Mouse (Mus musculus) heart, postnatal 0 days (tissue): Measurements from ENCODE around the gene Mtfp1. TPM values are rescaled to one million over a fixed set of nuclear protein-coding genes. Genes with fewer than 3 reads are reported as not detected.

Experiments used
- ATAC-seq: fragments of 200-750 bp; cut with Nextera tagmentation; 2 replicates; pipeline ENCODE4 v1.8.0; 2017; ENCODE audit warnings: low read depth, moderate number of reproducible peaks, moderate library complexity; ENCODE audit not compliant: insufficient read depth
- DNase-seq: peaks from one replicate; pipeline ENCODE4 v3.0.0-alpha.2; 2016; ENCODE audit warnings: low spot score
- H3K27ac ChIP-seq: fragments of 300-500 bp; sonication (generic); 2 replicates; pipeline ENCODE4 v1.5.1; 2014; ENCODE audit warnings: low read depth, mild to moderate bottlenecking
- H3K27me3 ChIP-seq: fragments of 300-500 bp; sonication (generic); 2 replicates; pipeline ENCODE4 v1.6.1; 2014; ENCODE audit warnings: low read length, mixed read lengths; ENCODE audit not compliant: control insufficient read depth, insufficient read depth
- H3K36me3 ChIP-seq: fragments of 300-500 bp; sonication (generic); replicated peaks from 2 replicates; pipeline ENCODE4 v1.6.1; 2014; ENCODE audit warnings: low read length, mixed read lengths; ENCODE audit not compliant: control insufficient read depth, insufficient read depth
- H3K4me1 ChIP-seq: fragments of 300-500 bp; sonication (generic); 2 replicates; pipeline ENCODE4 v1.6.1; 2014; ENCODE audit warnings: antibody characterized with exemption; ENCODE audit not compliant: control insufficient read depth, insufficient read depth
- H3K4me2 ChIP-seq: fragments of 300-500 bp; sonication (generic); 2 replicates; pipeline ENCODE4 v1.6.1; 2014; ENCODE audit warnings: low read depth, mild to moderate bottlenecking, low read length, moderate library complexity
- H3K4me3 ChIP-seq: fragments of 300-500 bp; sonication (generic); 2 replicates; pipeline ENCODE4 v1.5.1; 2014; ENCODE audit warnings: low read depth, low read length
- H3K9ac ChIP-seq: fragments of 300-500 bp; sonication (generic); replicated peaks from 2 replicates; pipeline ENCODE4 v1.6.1; 2014; ENCODE audit warnings: low read depth, low read length, mixed read lengths
- H3K9me3 ChIP-seq: fragments of 300-500 bp; sonication (generic); replicated peaks from 2 replicates; pipeline ENCODE4 v1.6.1; 2016; ENCODE audit warnings: low read length; ENCODE audit not compliant: control insufficient read depth
- CTCF ChIP-seq: IDR thresholded peaks from 2 replicates; pipeline ENCODE4 v1.5.1; 2016; ENCODE audit warnings: antibody characterized with exemption, control low read depth, low read depth
- EP300 ChIP-seq: IDR thresholded peaks from 2 replicates; pipeline ENCODE4 v1.6.1; 2016; ENCODE audit warnings: antibody characterized with exemption, low read depth
- WGBS: fragments of 180-500 bp; shearing (Covaris S2); extraction: QIAGEN DNeasy Blood & Tissue Kit; methylation state at CpG from one replicate; pipeline ENCODE4 v1.1.7; 2014; 5-methylcytosine and 5-hydroxymethylcytosine counted together
- polyA plus RNA-seq: library from polyadenylated mRNA; unstranded; fragments of >200 nt; fragmentation: Nextera tagmentation; extraction: Ambion mirVana; gene quantifications from 2 replicates; pipeline ENCODE4 v1.2.1, GENCODE M21; 2015
- total RNA-seq: library from RNA; depleted of rRNA; stranded (reverse); fragments of >200 nt; gene quantifications from 2 replicates; pipeline ENCODE4 v1.2.3, GENCODE M21; 2014; ENCODE audit warnings: low replicate concordance; rRNA removed

Gene Mtfp1
- total RNA-seq (47.0 and 64.0 TPM in 2 replicates), polyA plus RNA-seq (57.8 and 63.6 TPM in 2 replicates)

DNA sequence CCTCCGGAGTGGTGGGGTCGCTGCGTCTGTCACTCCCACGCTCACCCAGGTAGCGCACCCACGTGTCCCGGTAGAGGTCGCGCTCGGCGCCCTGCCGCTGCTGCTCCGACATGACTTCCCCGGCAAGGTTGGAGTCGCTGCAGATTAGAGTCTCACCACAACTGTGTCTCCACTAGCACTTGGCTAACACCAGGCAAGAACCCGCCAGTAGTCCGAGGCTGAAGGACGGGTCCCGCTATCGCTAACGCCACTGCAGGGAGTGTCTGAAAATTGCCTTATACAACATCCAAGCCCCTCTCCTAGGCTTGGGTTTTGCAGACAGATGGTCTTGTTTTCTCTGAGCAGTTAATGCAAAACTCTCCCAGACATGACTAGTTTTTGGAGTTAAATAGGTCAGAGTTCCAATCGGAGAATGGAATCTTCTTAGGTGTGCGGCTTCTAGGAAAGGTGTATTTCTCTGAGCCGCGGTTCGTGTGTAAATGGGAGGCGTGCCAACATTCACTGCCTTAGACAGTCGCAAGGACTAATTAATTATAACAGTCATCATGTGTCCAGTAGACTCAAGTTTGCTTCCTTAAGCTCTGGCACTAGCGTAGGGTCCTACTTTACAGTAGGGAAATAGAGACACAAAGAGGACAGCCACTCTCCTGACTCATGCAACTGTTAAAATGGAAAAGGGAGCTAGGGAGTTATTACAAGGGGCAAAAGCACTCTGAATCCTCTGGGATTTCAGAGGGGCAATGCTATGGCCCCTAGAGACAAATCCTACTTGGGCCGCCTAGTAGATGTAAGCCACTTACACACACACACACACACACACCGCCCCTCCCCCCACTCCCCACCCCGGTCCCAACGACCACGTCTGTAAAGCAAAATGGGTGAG lies at the start of gene Mtfp1:
TSS of gene Mtfp1 (minus strand) at position 275 of the 883 bp plus-strand sequence.
- H3K9me3 ChIP-seq: peaks cover 8% of the 10 kb centered on the region
- ATAC-seq (peak; percentile 16), DNase-seq (peak; percentile 80)
- peak within 1 kb of the TSS; percentile 59 for H3K9ac ChIP-seq
- no peaks in the 10 kb centered on the region for H3K27me3 ChIP-seq
- 7% methylated on average over 30 of the region's 34 CpGs for WGBS
- H3K27ac ChIP-seq: peak within 1 kb of the TSS; percentile 89
- peaks cover 12% of the 10 kb centered on the region for H3K4me1 ChIP-seq
- H3K36me3 ChIP-seq: peaks cover 20% of the 10 kb centered on the region
- peak within 1 kb of the TSS; percentile 59 for H3K4me3 ChIP-seq
- TF ChIP-seq EP300: no peak
- no peak for TF ChIP-seq CTCF
- H3K4me2 ChIP-seq: peak within 1 kb of the TSS; percentile 71

- Histone ChIP-seq H3K9me3 (no peaks in the 10 kb centered on the region), H3K4me1 (no peaks in the 10 kb centered on the region), H3K4me2 (no peak overlapping the region), H3K4me3 (no peak overlapping the region), H3K36me3 (peaks cover 58% of the 10 kb centered on the region), H3K27ac (no peak overlapping the region), H3K27me3 (no peaks in the 10 kb centered on the region), H3K9ac (no peak overlapping the region)
- WGBS: 84% methylated on average over 21 of the region's 21 CpGs
- no peak for DNase-seq
- TF ChIP-seq CTCF (no peak), EP300 (no peak)
- no peak for ATAC-seq
Observed at GRCm38 (mm10) chr11:4143281-4144062, 48.2 kb upstream of the Mtfp1 start.

- Histone ChIP-seq H3K4me3 (no peak overlapping the region), H3K36me3 (peaks cover 62% of the 10 kb centered on the region), H3K27me3 (no peaks in the 10 kb centered on the region), H3K9me3 (no peaks in the 10 kb centered on the region), H3K4me1 (no peaks in the 10 kb centered on the region), H3K27ac (no peak overlapping the region), H3K4me2 (no peak overlapping the region), H3K9ac (no peak overlapping the region)
- ATAC-seq (no peak), DNase-seq (no peak)
- whole genome bisulfite sequencing: 86% methylated on average over 4 of the region's 4 CpGs
- TF ChIP-seq EP300: no peak
- TF ChIP-seq CTCF: no peak
Observed at GRCm38 (mm10) chr11:4142352-4142751, 47.1 kb upstream of the Mtfp1 start.

DNA sequence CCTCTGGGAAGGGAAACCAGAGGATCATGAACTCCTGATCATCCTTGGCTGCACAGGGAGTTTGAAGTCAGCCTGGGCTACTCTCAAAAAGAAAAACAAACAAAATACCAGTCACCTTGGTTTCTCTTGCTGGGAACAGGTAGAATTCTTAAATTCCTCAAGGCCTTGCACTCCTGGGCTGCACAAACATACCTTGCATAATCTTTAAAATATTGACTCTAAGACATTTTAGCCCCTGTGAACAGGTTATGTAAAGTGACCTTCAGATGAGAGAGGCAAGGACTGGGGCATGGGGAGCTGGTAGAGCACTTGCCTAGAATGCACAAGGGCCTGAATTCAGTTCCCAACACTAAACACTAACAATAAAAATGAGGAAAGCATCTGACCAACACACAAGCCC lies 46.3 kb upstream of the Mtfp1 start:
- no peak for DNase-seq
- H3K4me2 ChIP-seq: no peak overlapping the region
- H3K4me3 ChIP-seq: no peak overlapping the region
- no peak overlapping the region for H3K27ac ChIP-seq
- H3K4me1 ChIP-seq: no peaks in the 10 kb centered on the region
- ATAC-seq: no peak
- TF ChIP-seq CTCF (no peak), EP300 (no peak)
- H3K9ac ChIP-seq: no peak overlapping the region
- no peaks in the 10 kb centered on the region for H3K9me3 ChIP-seq
- H3K27me3 ChIP-seq: no peaks in the 10 kb centered on the region
- H3K36me3 ChIP-seq: peaks cover 66% of the 10 kb centered on the region

- WGBS: 80% methylated on average over 2 of the region's 2 CpGs
- H3K27ac ChIP-seq: no peak overlapping the region
- no peaks in the 10 kb centered on the region for H3K27me3 ChIP-seq
- DNase-seq (no peak), ATAC-seq (no peak)
- H3K4me3 ChIP-seq: no peak overlapping the region
- peaks cover 60% of the 10 kb centered on the region for H3K36me3 ChIP-seq
- 0 out of 2 replicates have a peak, but pooled peaks cover 6% of the 10 kb centered on the region for H3K4me1 ChIP-seq
- no peak overlapping the region for H3K9ac ChIP-seq
- TF ChIP-seq CTCF (no peak), EP300 (no peak)
- H3K9me3 ChIP-seq: no peaks in the 10 kb centered on the region
- no peak overlapping the region for H3K4me2 ChIP-seq
Observed at GRCm38 (mm10) chr11:4138964-4139363, 43.7 kb upstream of the Mtfp1 start.
